Mouse (Mus musculus) small intestine, adult 2 months (tissue): ENCODE results near the gene Snd1.

Experiments
- CTCF ChIP-seq: fragments of 200-500 bp; IDR thresholded peaks from 2 replicates; pipeline ENCODE4 v1.5.1; 2012; ENCODE audit warnings: low read depth, mild to moderate bottlenecking, control low read depth, inconsistent platforms, low read length, moderate library complexity, mixed read lengths; ENCODE audit not compliant: insufficient replicate concordance, insufficient read length; ENCODE audit errors: extremely low read depth
- POLR2A ChIP-seq: fragments of 200-500 bp; IDR thresholded peaks from 2 replicates; pipeline ENCODE4 v1.6.1; 2012; ENCODE audit warnings: low read depth, mild to moderate bottlenecking, control low read depth, inconsistent platforms, low read length, moderate library complexity

DNA sequence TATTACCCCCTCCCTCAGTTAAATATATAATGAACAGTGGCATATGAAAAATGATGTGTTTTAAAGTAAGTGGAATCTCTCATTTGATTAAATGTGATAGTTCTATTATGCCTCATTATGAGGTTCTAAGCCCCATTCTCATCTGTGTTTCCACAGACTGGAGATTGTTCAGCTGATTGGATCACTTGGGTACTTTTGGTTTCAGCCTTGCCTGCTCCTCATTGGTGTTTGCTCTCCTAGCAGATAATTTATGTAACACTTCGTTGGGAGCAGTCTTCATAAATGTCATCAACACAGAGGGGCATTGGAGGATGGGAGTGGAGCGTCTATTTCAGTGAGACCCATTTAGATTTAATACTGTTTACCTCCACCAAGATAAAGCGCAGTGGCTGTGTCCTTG, 118.8 kb downstream of the Snd1 start:
- TF ChIP-seq CTCF (no peak), POLR2A (no peak)
